Mouse (Mus musculus) hindbrain, postnatal 0 days (tissue): ENCODE data around the gene Mvb12a. TPM values are rescaled to one million over a fixed set of nuclear protein-coding genes. Genes with fewer than 3 reads are reported as not detected.

Experiments used
- ATAC-seq: fragments of 200-750 bp; cut with Nextera tagmentation; 2 replicates; pipeline ENCODE4 v1.8.0; 2017; ENCODE audit warnings: mild to moderate bottlenecking, moderate TSS enrichment, moderate library complexity
- DNase-seq: peaks from one replicate; pipeline ENCODE4 v3.0.0-alpha.2; 2015; ENCODE audit warnings: low spot score
- H3K27ac ChIP-seq: fragments of 300-500 bp; sonication (generic); 2 replicates; pipeline ENCODE4 v1.5.1; 2014; ENCODE audit warnings: mild to moderate bottlenecking
- H3K27me3 ChIP-seq: fragments of 300-500 bp; sonication (generic); 2 replicates; pipeline ENCODE4 v1.6.1; 2014; ENCODE audit warnings: low read length, mixed read lengths; ENCODE audit not compliant: insufficient read depth
- H3K36me3 ChIP-seq: fragments of 300-500 bp; sonication (generic); 2 replicates; pipeline ENCODE4 v1.6.1; 2014; ENCODE audit warnings: low read length, mixed read lengths; ENCODE audit not compliant: insufficient read depth
- H3K4me1 ChIP-seq: fragments of 300-500 bp; sonication (generic); 2 replicates; pipeline ENCODE4 v1.6.1; 2014; ENCODE audit warnings: antibody characterized with exemption, low read length, mixed read lengths; ENCODE audit not compliant: insufficient read depth
- H3K4me2 ChIP-seq: fragments of 300-500 bp; sonication (generic); 2 replicates; pipeline ENCODE4 v1.6.1; 2014; ENCODE audit warnings: low read depth, mild to moderate bottlenecking, low read length, moderate library complexity, mixed read lengths
- H3K4me3 ChIP-seq: fragments of 300-500 bp; sonication (generic); 2 replicates; pipeline ENCODE4 v1.5.1; 2014; ENCODE audit warnings: low read length
- H3K9ac ChIP-seq: fragments of 300-500 bp; sonication (generic); replicated peaks from 2 replicates; pipeline ENCODE4 v1.6.1; 2014; ENCODE audit warnings: mild to moderate bottlenecking, low read length, moderate library complexity, mixed read lengths
- H3K9me3 ChIP-seq: fragments of 300-500 bp; sonication (generic); 2 replicates; pipeline ENCODE4 v1.6.1; 2016; ENCODE audit warnings: low read length, mixed read lengths
- CTCF ChIP-seq: IDR thresholded peaks from 2 replicates; pipeline ENCODE4 v1.5.1; 2016; ENCODE audit warnings: antibody characterized with exemption, control low read depth, low read depth
- WGBS: fragments of 180-500 bp; shearing (Covaris S2); extraction: QIAGEN DNeasy Blood & Tissue Kit; methylation state at CpG from one replicate; pipeline ENCODE4 v1.1.7; 2014; 5-methylcytosine and 5-hydroxymethylcytosine counted together
- polyA plus RNA-seq: library from polyadenylated mRNA; unstranded; fragments of >200 nt; fragmentation: Nextera tagmentation; extraction: Ambion mirVana; gene quantifications from 2 replicates; pipeline ENCODE4 v1.2.1, GENCODE M21; 2015
- total RNA-seq: library from RNA; depleted of rRNA; stranded (reverse); fragments of >200 nt; gene quantifications from 2 replicates; pipeline ENCODE4 v1.2.3, GENCODE M21; 2014

Gene Mvb12a
- total and polyA plus RNA-seq, 2 experiments from 2014 or later, result 83.8 to 85.7 TPM

DNA sequence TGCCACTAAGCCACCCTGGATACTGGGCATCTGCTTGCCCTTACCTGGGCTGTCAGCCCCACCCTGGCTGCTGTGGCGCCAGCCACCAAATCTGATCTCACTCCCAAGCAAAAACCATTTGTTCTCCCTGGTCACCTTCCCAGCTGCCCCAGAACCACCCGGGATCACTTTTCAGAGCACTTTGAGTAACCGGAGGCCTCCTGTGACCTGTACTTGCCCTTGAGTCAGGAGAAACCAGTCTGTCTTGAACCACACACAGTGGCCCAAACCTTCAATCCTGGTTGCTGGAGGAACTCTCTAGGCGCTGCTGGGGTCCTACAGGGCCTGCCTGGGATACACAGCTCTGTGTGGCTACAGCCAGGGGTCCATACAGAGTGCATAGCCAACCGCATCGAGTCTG lies 10.0 kb downstream of the Mvb12a start:
- H3K4me1 ChIP-seq, result no peaks in the 10 kb centered on the region
- DNase-seq (no peak), ATAC-seq (no peak)
- no peak overlapping the region for H3K9ac ChIP-seq
- H3K27ac ChIP-seq, result no peak overlapping the region
- H3K4me2 ChIP-seq, result no peak overlapping the region
- no peak overlapping the region for H3K4me3 ChIP-seq
- no peak for TF ChIP-seq CTCF
- peaks cover 19% of the 10 kb centered on the region for H3K27me3 ChIP-seq
- H3K36me3 ChIP-seq, result peaks cover 1% of the 10 kb centered on the region; the same call in 1 of the 2 replicates
- WGBS, result 76% methylated on average over 6 of the region's 6 CpGs
- no peaks in the 10 kb centered on the region for H3K9me3 ChIP-seq

DNA sequence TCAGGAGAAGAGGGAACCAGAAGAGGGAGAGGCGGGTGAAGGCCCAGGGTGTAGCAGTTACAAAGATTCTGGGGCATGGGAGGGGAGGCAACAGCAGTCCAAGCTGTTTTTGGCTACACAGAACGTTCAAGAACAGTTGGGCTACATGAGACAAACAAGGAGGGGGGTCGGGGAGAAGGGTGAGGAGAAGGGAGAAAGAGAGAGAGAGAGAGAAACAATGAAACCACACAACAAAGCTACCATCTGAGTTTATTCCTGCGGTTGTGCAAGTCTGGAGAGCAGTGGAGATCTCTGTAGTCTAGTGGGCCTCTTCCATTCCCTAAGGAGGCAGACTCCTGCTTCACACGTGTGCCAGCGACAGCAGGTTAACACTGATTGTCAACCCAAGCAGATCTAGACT lies 11.3 kb downstream of the Mvb12a start:
- ATAC-seq (no peak), DNase-seq (no peak)
- Histone ChIP-seq H3K36me3 (no peaks in the 10 kb centered on the region), H3K9me3 (no peaks in the 10 kb centered on the region), H3K9ac (no peak overlapping the region), H3K4me2 (no peak overlapping the region), H3K4me3 (no peak overlapping the region), H3K27me3 (peaks cover 31% of the 10 kb centered on the region), H3K27ac (no peak overlapping the region), H3K4me1 (no peaks in the 10 kb centered on the region)
- no peak for TF ChIP-seq CTCF
- 64% methylated on average over 6 of the region's 6 CpGs for WGBS

DNA sequence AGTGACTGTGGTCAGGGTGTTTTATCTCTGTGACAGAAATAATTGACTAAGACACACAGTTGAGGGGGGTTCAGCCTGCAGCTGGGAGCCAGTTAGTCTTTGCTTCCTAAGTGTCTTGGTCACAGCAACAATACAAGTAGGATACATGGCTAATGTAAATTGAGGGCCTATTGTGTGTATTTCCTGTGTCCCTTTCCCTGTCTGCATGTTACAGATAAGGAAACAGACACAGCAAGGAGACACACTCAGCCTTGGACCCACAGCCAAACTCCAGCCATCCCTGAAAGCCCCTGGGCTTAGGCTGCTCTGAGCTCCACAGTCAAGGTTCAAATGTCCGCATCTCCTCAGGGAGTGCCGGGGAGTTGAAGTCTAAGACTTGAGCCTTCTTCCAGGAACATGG lies 11.9 kb downstream of the Mvb12a start:
- Histone ChIP-seq H3K4me2 (no peak overlapping the region), H3K9me3 (no peaks in the 10 kb centered on the region), H3K4me3 (no peak overlapping the region), H3K27ac (no peak overlapping the region), H3K36me3 (no peaks in the 10 kb centered on the region), H3K4me1 (no peaks in the 10 kb centered on the region), H3K9ac (no peak overlapping the region), H3K27me3 (peaks cover 37% of the 10 kb centered on the region)
- WGBS, result 92% methylated on average over 2 of the region's 2 CpGs
- DNase-seq (no peak), ATAC-seq (no peak)
- TF ChIP-seq CTCF, result no peak

DNA sequence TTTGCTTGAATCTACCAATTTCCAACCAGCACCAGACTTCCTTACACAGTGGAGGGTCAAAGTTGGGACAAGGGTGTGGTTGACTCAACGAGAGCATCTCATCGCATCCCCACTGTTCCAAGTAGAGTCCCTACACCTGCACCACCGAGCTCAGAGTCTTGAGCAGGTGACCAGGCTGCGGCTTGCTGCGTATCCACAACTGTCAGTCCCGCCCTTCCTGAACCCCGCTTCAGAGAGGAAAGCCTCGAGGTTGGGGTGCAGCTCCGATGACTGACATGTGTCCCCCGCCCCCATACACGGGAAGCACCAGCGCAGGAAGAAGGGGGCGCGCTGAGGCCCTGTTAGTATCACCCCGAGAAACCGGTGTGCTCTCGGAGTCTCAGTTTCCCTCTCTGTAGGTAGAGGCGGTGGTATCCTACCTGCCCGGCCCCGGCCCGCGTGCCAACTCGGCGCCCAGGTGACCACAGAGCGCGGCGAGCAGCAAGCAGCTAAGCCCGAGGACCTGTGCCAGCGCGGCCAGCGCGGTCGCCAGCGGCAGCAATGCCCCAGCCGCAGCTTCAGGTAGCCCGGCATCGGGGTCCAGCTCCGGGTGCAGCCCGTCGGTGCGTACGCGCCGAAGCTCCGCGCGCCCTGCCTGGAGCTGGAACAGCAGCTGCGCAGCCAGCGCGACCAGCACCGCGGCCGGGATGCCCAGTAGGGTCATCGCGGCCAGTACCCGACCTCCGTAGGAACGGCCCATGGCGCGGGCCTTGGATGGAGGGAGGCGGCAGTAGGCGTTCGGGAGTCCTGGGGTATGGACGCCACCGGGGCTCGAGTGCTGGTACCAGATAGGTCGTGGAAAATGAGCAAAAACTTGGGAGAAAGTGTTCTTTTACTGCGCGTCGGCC lies 15.6 kb downstream of the Mvb12a start, which contains the start of gene Tmem221:
Gene Tmem221 (minus strand): TSS at position 801 of the 887 bp plus-strand sequence.
- WGBS, result 5% methylated on average over 70 of the region's 70 CpGs
- no peak for DNase-seq
- Histone ChIP-seq H3K9me3 (no peaks in the 10 kb centered on the region), H3K9ac (no peak within 1 kb of the TSS), H3K4me1 (0 out of 2 replicates have a peak, but pooled peaks cover 2% of the 10 kb centered on the region), H3K27me3 (peaks cover 61% of the 10 kb centered on the region), H3K36me3 (no peaks in the 10 kb centered on the region), H3K4me3 (peak within 1 kb of the TSS; percentile 18), H3K4me2 (peak within 1 kb of the TSS; percentile 49), H3K27ac (no peak within 1 kb of the TSS)
- no peak for TF ChIP-seq CTCF
- no peak for ATAC-seq

DNA sequence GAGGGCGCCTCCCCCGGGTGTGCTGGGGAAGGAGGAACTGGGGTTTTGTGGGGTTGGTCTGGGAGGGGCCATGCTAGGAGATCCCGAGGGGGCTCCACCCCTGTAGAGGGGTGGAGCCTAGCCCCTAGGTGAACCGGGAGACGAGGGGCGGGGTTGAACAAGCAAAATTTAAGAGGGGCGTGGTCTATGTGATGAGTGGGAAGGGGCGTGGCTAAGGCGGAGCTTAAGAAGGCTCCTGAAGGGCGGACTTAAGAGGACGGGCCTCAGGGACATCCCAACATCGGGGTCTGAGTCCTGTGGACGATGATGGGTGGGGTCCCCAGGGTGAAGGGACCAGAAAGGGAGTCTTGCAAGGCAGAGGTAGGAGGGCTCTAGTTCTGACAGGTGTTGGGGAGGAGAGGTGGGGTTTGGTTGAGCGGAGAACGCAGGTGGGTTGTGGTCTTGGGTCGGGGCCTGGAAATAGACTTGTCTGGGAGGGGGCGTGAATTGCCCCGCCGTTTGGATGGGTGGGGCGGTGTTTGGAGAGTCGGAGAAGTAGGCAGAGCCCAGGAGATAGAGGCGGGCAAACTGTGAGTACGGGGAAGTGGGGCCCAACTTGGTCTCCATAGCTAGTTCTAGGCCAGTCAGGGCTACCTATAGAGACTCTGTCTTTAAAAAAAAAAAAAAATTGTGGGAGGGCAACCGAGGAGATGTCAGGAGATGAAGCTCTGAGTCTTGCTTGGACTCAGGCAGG lies 16.4 kb downstream of the Mvb12a start:
- H3K4me1 ChIP-seq, result 0 out of 2 replicates have a peak, but pooled peaks cover 2% of the 10 kb centered on the region
- H3K36me3 ChIP-seq, result no peaks in the 10 kb centered on the region
- H3K9ac ChIP-seq, result no peak overlapping the region
- ATAC-seq (peak; percentile 30; the same call in 1 of the 2 replicates), DNase-seq (peak; percentile 41)
- H3K4me3 ChIP-seq, result peak overlapping the region; percentile 18
- H3K4me2 ChIP-seq, result peak overlapping the region; percentile 49
- no peak for TF ChIP-seq CTCF
- H3K27ac ChIP-seq, result no peak overlapping the region
- no peaks in the 10 kb centered on the region for H3K9me3 ChIP-seq
- WGBS, result 3% methylated on average over 24 of the region's 24 CpGs
- peaks cover 61% of the 10 kb centered on the region for H3K27me3 ChIP-seq

DNA sequence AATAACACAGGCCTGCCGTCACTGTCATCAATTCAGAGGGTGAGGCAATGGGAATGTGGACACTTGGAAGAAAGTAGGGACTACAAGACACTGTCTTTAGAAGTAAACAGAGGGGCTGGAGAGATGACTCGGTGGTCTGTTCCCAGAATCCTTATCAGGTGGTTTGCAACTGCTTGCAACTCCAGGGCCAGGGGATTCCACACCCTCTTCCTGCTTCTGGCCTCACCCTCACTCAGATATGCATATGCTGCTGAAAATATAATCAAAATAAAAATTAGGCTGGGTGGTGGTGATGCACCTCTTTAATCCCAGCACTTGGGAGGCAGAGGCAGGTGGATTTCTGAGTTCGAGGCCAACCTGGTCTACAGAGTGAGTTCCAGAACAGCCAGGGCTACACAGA lies 17.3 kb downstream of the Mvb12a start:
- ATAC-seq, result no peak
- WGBS, result 80% methylated on average over 3 of the region's 3 CpGs
- no peak for TF ChIP-seq CTCF

More for the DNA sequence above, 17.3 kb downstream of the Mvb12a start:
- no peaks in the 10 kb centered on the region for H3K36me3 ChIP-seq
- H3K27me3 ChIP-seq, result peaks cover 61% of the 10 kb centered on the region
- no peak overlapping the region for H3K4me2 ChIP-seq
- no peaks in the 10 kb centered on the region for H3K9me3 ChIP-seq
- H3K4me3 ChIP-seq, result no peak overlapping the region
- no peak overlapping the region for H3K9ac ChIP-seq
- H3K27ac ChIP-seq, result no peak overlapping the region
- no peak for DNase-seq
- H3K4me1 ChIP-seq, result 0 out of 2 replicates have a peak, but pooled peaks cover 2% of the 10 kb centered on the region
